13 mouse cellular contexts compared by ENCODE assay signal in the genomic region with DNA sequence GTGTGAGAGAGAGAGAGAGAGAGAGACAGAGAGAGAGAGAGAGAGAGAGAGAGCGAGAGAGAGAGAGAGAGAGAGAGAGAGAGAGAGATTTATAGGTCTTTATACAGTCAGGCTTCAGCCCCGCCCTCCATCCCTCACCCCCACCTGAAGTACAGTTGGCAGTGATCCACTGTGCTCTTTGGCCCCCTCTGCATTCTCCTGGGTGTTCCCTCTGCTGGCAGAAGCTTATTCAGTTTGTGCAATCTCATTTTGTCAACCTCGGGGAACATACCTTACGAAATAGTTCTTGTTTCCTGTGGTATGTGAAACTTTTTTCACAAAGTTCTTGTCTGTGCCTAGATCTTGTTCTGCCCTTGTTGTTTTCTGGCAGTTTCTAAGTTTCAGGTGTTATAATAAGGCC. TPM values are rescaled to one million over a fixed set of nuclear protein-coding genes. Genes with fewer than 3 reads are reported as not detected.
DNase-seq lines count a peak whose midpoint lies in the region; ATAC-seq and TF ChIP-seq lines count a peak whose summit lies in the region.
"Had no signal": no experiment of that assay in that cellular context is flagged by ENCODE, and none has a peak within 500 bp of the region (broad histone marks: within the 10 kb centered on the region; RNA-seq: fewer than 3 reads in every experiment).

No protein-coding gene starts in this region.

- no peaks in the 10 kb centered on the region for H3K9me3 ChIP-seq in lung, postnatal 0 days (ENCODE audit: low read length)

- no peaks in the 10 kb centered on the region for H3K36me3 ChIP-seq in lung, postnatal 0 days (ENCODE audit: insufficient read depth, low read length)

- H3K4me1 ChIP-seq in lung, postnatal 0 days (ENCODE audit: insufficient read depth, low read depth, low read length), result no peaks in the 10 kb centered on the region

- H3K27me3 ChIP-seq in lung, postnatal 0 days (replicated peaks; ENCODE audit: insufficient read depth, low read length), result no peaks in the 10 kb centered on the region
- H3K27me3 ChIP-seq: Patski had no signal

- DNase-seq in adrenal gland, postnatal 14 days, result peak; percentile 58
- DNase-seq in adrenal gland, postnatal 4 days (ENCODE audit: low spot score in 2 of 2), result no peak
- DNase-seq in adipocyte (ENCODE audit: low spot score), result peak; percentile 76
- peak; percentile 6 to 25 for DNase-seq in kidney, postnatal 36 days
- DNase-seq in lung, postnatal 0 days (ENCODE audit: low spot score), result peak; percentile 91
- DNase-seq in left cerebral cortex, adult 18-20 months (ENCODE audit: low spot score in 2 of 2), result no peak
- no peak for DNase-seq in heart, adult 9 months (ENCODE audit: low spot score in 2 of 2)
- DNase-seq: B cell, adult 2 months had no signal

- ATAC-seq in lung, postnatal 0 days, result peak; percentile 89
- ATAC-seq in activated CD4-positive, CD25-positive, alpha-beta regulatory T cell, adult 4 months, result no peak
- ATAC-seq: Patski had no signal

- TF ChIP-seq CTCF in lung, postnatal 0 days (IDR thresholded peaks at IDR 0.05), result peak; percentile 60

- no peak overlapping the region for H3K9ac ChIP-seq in lung, postnatal 0 days (replicated peaks; ENCODE audit: low read depth)

- WGBS in lung, postnatal 0 days, result 22% methylated on average over 4 of the region's 4 CpGs

- H3K4me2 ChIP-seq in lung, postnatal 0 days (replicated peaks; ENCODE audit: low read depth, low read length), result no peak overlapping the region

- TF ChIP-seq EP300 in lung, postnatal 0 days (IDR thresholded peaks at IDR 0.05), result peak; percentile 51; the same call in 1 of the 2 replicates

- H3K4me3 ChIP-seq in lung, postnatal 0 days (ENCODE audit: low read depth, low read length), result no peak overlapping the region

- H3K27ac ChIP-seq in lung, postnatal 0 days (ENCODE audit: low read length), result no peak overlapping the region

RNA-seq across cellular contexts. Expression of a gene that starts 3.5 kb away (rescaled TPM):
- not detected in 2 replicates for total RNA-seq in adrenal gland, postnatal 14 days (2021)
- under 1 TPM in 1 of 2 experiments, not detected in 1; 0.14 TPM for total RNA-seq in adrenal gland, postnatal 4 days (2021)
- 1.9 and 2.8 TPM in 2 replicates for polyA plus RNA-seq in lung, postnatal 0 days (2015; fragmentation: Nextera tagmentation; extraction: Ambion mirVana)
- not detected for polyA plus RNA-seq in activated CD4-positive, CD25-positive, alpha-beta regulatory T cell, adult 4 months (2017; shearing (Covaris generic))
- not detected for total RNA-seq in left cerebral cortex, adult 18-20 months (2021)
- total RNA-seq: heart, adult 8-10 months; left cerebral cortex, postnatal 36 days had no signal
- polyA plus RNA-seq: midbrain, postnatal 0 days had no signal

Comparison
In these comparisons a context has a peak if more than half of its experiments do, and no peak if none do; other contexts are left out.
1. DNase-seq: peak in adrenal gland, postnatal 14 days (single experiment), adipocyte (single experiment), kidney, postnatal 36 days (2 of 2) and lung, postnatal 0 days (single experiment); none in adrenal gland, postnatal 4 days (0 of 2), left cerebral cortex, adult 18-20 months (0 of 2) and heart, adult 9 months (0 of 2).